Mouse (Mus musculus): ENCODE results near the gene Olfr65. TPM values are rescaled to one million over a fixed set of nuclear protein-coding genes. Genes with fewer than 3 reads are reported as not detected.

Gene Olfr65
- total RNA-seq, 2 experiments from 2014 or later = not detected

Other genes starting within 250 kb of the Olfr65 start
- not detected for gene Olfr623, start 239.8 kb upstream of the Olfr65 start, total RNA-seq (2021)
- gene Olfr624, start 232.3 kb upstream of the Olfr65 start, total RNA-seq (2021) = under 1 TPM in 1 of 2 experiments, not detected in 1; 0.21 TPM
- gene Olfr625-ps1, start 220.8 kb upstream of the Olfr65 start, total RNA-seq (2021) = not detected
- gene Olfr243, start 188.8 kb upstream of the Olfr65 start, total RNA-seq (2021) = not detected
- not detected for gene Olfr628, start 173.1 kb upstream of the Olfr65 start, total RNA-seq (2021)
- not detected for gene Olfr629, start 158.5 kb upstream of the Olfr65 start, total RNA-seq (2021)
- gene Olfr630, start 146.2 kb upstream of the Olfr65 start, total RNA-seq (2021) = not detected
- not detected for gene Olfr69, start 131.9 kb upstream of the Olfr65 start, total RNA-seq (2021)
- gene Olfr68, start 123.8 kb upstream of the Olfr65 start, total RNA-seq (2021) = not detected
- gene Olfr67, start 111.7 kb upstream of the Olfr65 start, total RNA-seq (2021) = not detected
- 10 to 100 TPM; 83.8 to 97.7 TPM for gene Hbb-bt, start 89.5 kb upstream of the Olfr65 start, total RNA-seq (2021)
- 100 to 1,000 TPM; 744 to 802 TPM for gene Hbb-bs, start 75.4 kb upstream of the Olfr65 start, total RNA-seq (2021)
- not detected for gene Hbb-bh2, start 63.0 kb upstream of the Olfr65 start, total RNA-seq (2021)
- not detected for gene Hbb-bh1, start 60.3 kb upstream of the Olfr65 start, total RNA-seq (2021)
- not detected for gene Hbb-y, start 50.3 kb upstream of the Olfr65 start, total RNA-seq (2021)
- gene Olfr66, start 17.2 kb upstream of the Olfr65 start, total RNA-seq (2021) = not detected
- not detected for gene Olfr64, start 9.0 kb upstream of the Olfr65 start, total RNA-seq (2021)
- gene Olfr631, start 25.3 kb downstream of the Olfr65 start, total RNA-seq (2021) = not detected
- gene Olfr632, start 30.9 kb downstream of the Olfr65 start, total RNA-seq (2021) = not detected
- gene Olfr633, start 41.0 kb downstream of the Olfr65 start, total RNA-seq (2021) = not detected
- gene Olfr635, start 67.7 kb downstream of the Olfr65 start, total RNA-seq (2021) = under 1 TPM; 0.11 TPM
- gene Olfr638, start 95.3 kb downstream of the Olfr65 start, total RNA-seq (2021) = not detected
- gene Olfr639, start 113.8 kb downstream of the Olfr65 start, total RNA-seq (2021) = under 1 TPM; 0.09 to 0.16 TPM
- not detected for gene Olfr640, start 122.1 kb downstream of the Olfr65 start, total RNA-seq (2021)
- gene Olfr641, start 132.0 kb downstream of the Olfr65 start, total RNA-seq (2021) = not detected
- gene Olfr642, start 149.2 kb downstream of the Olfr65 start, total RNA-seq (2021) = not detected
- gene 4930516K23Rik, start 158.0 kb downstream of the Olfr65 start, total RNA-seq (2021) = not detected
- not detected for gene Olfr644, start 168.4 kb downstream of the Olfr65 start, total RNA-seq (2021)
- not detected for gene Olfr645, start 182.0 kb downstream of the Olfr65 start, total RNA-seq (2021)
- not detected for gene Olfr646, start 201.4 kb downstream of the Olfr65 start, total RNA-seq (2021)
- gene Ubqln5, start 226.3 kb downstream of the Olfr65 start, total RNA-seq (2021) = not detected
- gene Olfr643, start 233.9 kb downstream of the Olfr65 start, total RNA-seq (2021) = not detected
- gene Ubqln3, start 239.8 kb downstream of the Olfr65 start, total RNA-seq (2021) = not detected
- gene Ubqlnl, start 247.1 kb downstream of the Olfr65 start, total RNA-seq (2021) = not detected